Mouse (Mus musculus) right cerebral cortex, postnatal 36 days (tissue): ENCODE data around the gene Sostdc1.
A peak's percentile ranks its signal among the peaks of the same experiment; 100 is the strongest.

Experiments
- DNase-seq, 2 experiments: peaks; one replicate each; pipeline ENCODE4 v3.0.0; 2022; ENCODE audit warnings: low spot score in 2 of 2, mixed read lengths in 1 of 2

The Sostdc1 gene

GRCm38 (mm10) chr12:36313916-36314315 lies at the start of gene Sostdc1:
Gene Sostdc1 (plus strand): TSS chr12:36314139.
- no peak for DNase-seq

GRCm38 (mm10) chr12:36267670-36268246 lies 46.2 kb upstream of the Sostdc1 start:
- DNase-seq: no peak

GRCm38 (mm10) chr12:36274823-36275222 lies 39.1 kb upstream of the Sostdc1 start:
- DNase-seq: no peak

GRCm38 (mm10) chr12:36289634-36290033 lies 24.3 kb upstream of the Sostdc1 start:
- no peak for DNase-seq

- DNase-seq: no peak
Observed at GRCm38 (mm10) chr12:36290465-36290864, 23.5 kb upstream of the Sostdc1 start.

GRCm38 (mm10) chr12:36291346-36291745 lies 22.6 kb upstream of the Sostdc1 start:
- DNase-seq: no peak

- peak in 1 of 2 experiments; percentile 9 for DNase-seq
Observed at GRCm38 (mm10) chr12:36302326-36302725, 11.6 kb upstream of the Sostdc1 start.

- DNase-seq: no peak
Observed at GRCm38 (mm10) chr12:36302905-36303642, 10.9 kb upstream of the Sostdc1 start.

- DNase-seq: no peak
Observed at GRCm38 (mm10) chr12:36308737-36309420, 5.1 kb upstream of the Sostdc1 start.

- no peak for DNase-seq
Observed at GRCm38 (mm10) chr12:36313015-36313414, 924 bp upstream of the Sostdc1 start.

GRCm38 (mm10) chr12:36314446-36314845 lies 507 bp downstream of the Sostdc1 start:
- DNase-seq: no peak

GRCm38 (mm10) chr12:36315527-36315926 lies 1.6 kb downstream of the Sostdc1 start:
- DNase-seq: no peak

- no peak for DNase-seq
Observed at GRCm38 (mm10) chr12:36316056-36316455, 2.1 kb downstream of the Sostdc1 start.

GRCm38 (mm10) chr12:36317036-36317819 lies 3.3 kb downstream of the Sostdc1 start:
- DNase-seq: peak in 1 of 2 experiments; percentile 16

- DNase-seq: no peak
Observed at GRCm38 (mm10) chr12:36317820-36318135, 3.8 kb downstream of the Sostdc1 start.

GRCm38 (mm10) chr12:36326101-36326521 lies 12.2 kb downstream of the Sostdc1 start:
- DNase-seq: no peak

GRCm38 (mm10) chr12:36332676-36333075 lies 18.7 kb downstream of the Sostdc1 start:
- no peak for DNase-seq

GRCm38 (mm10) chr12:36333837-36334281 lies 19.9 kb downstream of the Sostdc1 start:
- DNase-seq: peak; percentile 12 to 16

GRCm38 (mm10) chr12:36344131-36344530 lies 30.2 kb downstream of the Sostdc1 start:
- no peak for DNase-seq

GRCm38 (mm10) chr12:36360064-36360463 lies 46.1 kb downstream of the Sostdc1 start:
- DNase-seq: no peak

GRCm38 (mm10) chr12:36360693-36361092 lies 46.8 kb downstream of the Sostdc1 start:
- DNase-seq: no peak

GRCm38 (mm10) chr12:36364013-36364412 lies 50.1 kb downstream of the Sostdc1 start:
- no peak for DNase-seq
